Mouse (Mus musculus) large intestine, adult 2 months (tissue): ENCODE data around the gene Osbp2. TPM values are rescaled to one million over a fixed set of nuclear protein-coding genes. Genes with fewer than 3 reads are reported as not detected.

Experiments used
- DNase-seq: peaks from one replicate; pipeline ENCODE4 v3.0.0-alpha.2; 2012; ENCODE audit warnings: low read depth, low spot score
- whole genome bisulfite sequencing: fragments of 180-500 bp; shearing (Covaris S2); methylation state at CpG from one replicate; pipeline ENCODE4 v1.1.7; 2018; 5-methylcytosine and 5-hydroxymethylcytosine counted together
- polyA plus RNA-seq: library from polyadenylated mRNA; depleted of rRNA; stranded (reverse); fragments of >200 nt; gene quantifications from 2 replicates; pipeline ENCODE4 v1.2.3, GENCODE M21; 2012; rRNA removed

The Osbp2 gene
- polyA plus RNA-seq, 1 experiment: 0.68 TPM

DNA sequence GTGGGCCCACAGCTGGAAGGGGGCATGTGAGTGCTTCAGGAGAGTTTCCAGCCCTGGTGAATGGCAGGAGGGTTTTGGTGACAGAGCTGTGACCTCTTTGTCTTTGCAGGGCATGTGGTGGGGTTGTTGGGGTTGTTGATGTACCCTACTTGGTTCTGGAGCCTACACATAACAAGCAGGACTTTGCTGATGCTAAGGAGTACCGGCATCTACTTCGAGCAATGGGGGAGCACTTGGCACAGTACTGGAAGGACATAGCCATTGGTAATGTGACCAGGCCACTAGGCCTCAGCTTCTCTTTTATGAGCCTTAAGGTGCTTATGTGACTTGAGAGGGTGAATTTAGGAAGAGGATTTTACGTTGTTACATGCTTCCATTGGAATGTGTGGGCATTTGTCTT is 183.9 kb downstream of the Osbp2 start:
- DNase-seq: no peak
- WGBS: 97% methylated on average over 3 of the region's 3 CpGs

DNA sequence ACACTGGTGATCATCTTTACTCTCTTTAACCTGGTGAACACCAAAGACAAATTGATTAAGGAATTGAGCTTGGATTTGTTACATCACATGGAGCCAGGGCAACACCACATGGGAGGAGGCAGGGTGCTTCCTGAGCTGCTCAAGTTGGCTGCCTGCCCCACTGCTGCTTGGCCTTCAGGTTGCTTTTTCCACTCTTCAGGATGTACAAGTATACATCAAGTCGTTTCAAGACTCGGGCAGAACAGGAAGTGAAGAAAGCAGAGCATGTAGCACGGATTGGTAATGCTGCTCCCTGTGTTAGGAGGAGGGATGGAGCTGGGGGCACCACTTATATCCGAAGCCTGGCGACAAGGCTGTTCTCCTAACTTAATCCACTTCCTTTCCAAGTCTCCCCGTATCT is 186.5 kb downstream of the Osbp2 start:
- no peak for DNase-seq
- 72% methylated on average over 6 of the region's 6 CpGs for WGBS

DNA sequence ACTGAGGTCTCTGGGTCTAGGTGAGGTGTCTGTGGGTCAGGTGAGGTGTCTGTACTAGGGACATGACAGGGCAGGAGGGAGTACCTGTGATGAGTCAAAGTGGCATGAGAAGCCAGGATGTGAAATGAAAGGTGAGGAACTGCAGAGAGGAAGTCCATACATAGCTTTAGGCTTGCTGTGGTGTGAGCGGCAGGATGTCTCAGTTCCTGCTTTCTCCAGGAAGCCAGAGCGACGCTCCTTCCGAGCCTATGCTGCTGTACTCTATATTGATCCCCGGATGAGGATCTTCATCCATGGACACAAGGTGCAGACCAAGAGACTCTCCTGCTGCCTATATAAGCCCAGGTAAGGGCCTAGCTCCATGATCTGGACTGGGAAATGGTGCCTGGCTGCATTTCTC is 187.3 kb downstream of the Osbp2 start:
- WGBS: 91% methylated on average over 5 of the region's 5 CpGs
- no peak for DNase-seq

DNA sequence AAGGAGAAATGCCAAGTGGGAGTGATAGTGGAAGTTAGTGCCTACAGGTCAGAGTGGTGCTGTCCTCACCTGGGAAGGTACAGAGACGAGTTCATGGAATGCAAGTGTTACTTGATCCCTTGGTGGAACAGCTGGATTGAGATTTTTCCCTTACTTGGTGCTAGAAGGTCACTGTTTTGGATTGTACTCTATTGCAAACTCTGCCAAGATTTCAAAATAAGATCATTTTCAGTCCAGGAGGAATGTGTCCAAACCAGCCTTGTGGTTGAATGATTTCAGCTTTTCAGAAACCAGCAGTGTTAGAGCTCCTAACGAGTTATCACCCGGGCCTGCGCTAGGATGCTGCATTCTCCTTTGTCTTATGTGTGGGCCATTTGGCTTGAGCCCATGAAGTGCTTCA is 189.2 kb downstream of the Osbp2 start:
- 83% methylated on average over 4 of the region's 4 CpGs for WGBS
- no peak for DNase-seq

DNA sequence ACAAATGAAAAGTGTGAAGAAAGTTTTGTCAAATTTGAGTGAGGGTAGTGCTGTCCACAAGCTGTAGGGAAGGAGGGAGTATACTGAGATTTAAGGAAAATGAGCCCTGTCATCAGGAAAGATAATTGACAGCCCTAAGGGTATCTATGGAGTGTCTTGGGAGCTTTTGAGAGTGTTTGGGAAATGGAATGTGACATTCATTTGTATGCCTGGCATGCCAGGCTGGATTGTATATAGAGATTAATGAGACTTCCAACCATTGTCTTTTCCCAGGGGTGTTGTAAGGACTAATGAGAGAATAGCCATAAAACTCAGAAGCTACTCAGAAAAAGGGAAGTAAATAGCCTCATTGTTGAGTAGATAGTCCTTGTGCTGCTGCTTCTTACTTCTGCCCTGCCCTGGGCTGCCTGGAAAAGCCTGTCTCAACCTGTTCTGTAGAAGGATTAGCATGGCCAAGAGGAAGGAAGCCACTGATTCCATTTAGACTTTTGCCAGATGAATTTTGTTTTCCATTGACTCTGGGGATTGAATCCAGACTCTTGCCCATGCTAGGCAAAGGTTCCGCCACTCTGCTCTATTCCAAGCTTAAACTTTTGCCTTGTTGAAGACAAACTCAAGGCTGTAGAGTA is 192.6 kb downstream of the Osbp2 start:
- 100% methylated on average over 1 of the region's 1 CpGs for WGBS
- DNase-seq: no peak

DNA sequence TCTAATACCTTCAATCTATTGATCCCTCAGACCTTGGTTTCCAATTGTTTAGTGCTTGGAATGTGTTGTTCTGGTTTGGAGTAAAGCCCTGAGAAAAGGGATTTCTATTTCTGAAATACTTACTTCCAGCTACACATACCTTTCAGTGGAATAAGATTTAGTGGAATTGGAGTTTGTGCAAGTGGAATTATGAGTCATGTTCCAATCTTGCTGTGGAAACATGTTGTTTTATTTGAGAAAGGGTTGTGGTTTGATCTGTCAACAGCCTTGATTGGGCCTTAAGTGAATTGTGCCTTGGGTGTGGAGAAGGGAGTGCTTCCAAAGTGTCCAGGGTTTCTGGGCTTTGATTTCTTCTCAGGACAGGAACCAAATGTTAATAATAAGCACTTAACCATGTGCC is 193.9 kb downstream of the Osbp2 start:
- DNase-seq: no peak

DNA sequence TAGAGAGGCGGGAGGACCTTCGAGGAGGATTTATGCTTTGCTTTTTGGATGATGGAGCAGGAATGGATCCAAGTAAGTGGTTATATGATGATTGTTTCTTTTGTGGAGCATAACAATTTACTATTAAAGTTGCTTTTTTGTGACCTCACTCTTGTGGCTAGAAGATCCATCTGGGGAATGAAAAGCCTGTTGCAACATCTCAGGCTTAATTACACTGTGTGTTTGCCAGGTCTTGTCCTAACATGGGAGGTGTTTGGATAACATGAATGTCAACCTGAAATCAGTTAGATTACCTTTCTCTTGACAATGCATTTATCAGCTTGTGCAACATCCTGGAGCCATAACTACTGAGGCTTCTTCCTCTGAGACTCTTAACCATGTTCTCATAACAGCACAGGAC is 194.9 kb downstream of the Osbp2 start:
- DNase-seq: no peak
- WGBS: 63% methylated on average over 2 of the region's 2 CpGs

DNA sequence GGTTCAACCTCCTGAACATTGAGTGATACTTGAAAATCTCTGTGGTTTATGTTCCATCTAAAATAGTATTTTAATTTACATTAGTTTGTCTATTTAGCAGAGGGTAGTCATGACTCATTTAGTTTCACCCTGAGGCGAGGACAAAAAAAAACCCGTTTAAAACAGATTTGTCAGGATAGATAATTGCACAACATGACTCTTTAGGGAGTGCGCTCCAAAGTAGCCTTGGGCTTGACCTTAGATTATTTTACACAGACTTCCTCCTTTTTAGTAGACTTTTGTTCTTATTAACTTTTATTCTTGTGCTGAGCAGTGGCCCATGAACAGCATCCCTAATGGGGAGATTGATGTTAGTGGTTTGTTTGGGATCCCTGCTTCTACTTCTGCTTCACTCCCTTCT is 196.2 kb downstream of the Osbp2 start:
- 72% methylated on average over 3 of the region's 3 CpGs for WGBS

DNA sequence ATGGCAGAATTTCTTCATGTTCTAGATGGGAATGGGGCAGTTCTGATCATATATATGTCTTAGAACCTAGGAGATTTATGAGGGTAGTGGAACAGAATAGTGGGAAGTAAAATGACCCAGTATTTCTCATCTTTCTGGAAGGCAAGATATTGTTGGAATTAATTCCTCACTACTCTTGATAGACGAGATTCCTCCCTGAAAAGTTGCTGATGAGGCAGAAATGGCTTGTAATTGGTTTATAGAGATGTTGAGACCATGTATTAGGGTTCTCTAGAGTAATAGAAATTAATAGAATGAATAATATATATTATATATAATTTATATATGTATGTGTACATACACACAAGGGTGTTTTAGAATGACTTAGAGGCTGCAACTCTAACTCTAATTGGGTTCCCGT is 201.7 kb downstream of the Osbp2 start:
- no peak for DNase-seq
- 97% methylated on average over 2 of the region's 2 CpGs for WGBS

More for the DNA sequence above, 196.2 kb downstream of the Osbp2 start:
- no peak for DNase-seq

Other genes with a start within 250 kb of the Osbp2 start
- gene Morc2a, start 214.7 kb downstream of the Osbp2 start, polyA plus RNA-seq: 6.9 and 7.9 TPM in 2 replicates
- 0.33 and 0.58 TPM in 2 replicates for gene 4921536K21Rik, start 31.2 kb upstream of the Osbp2 start, polyA plus RNA-seq
- gene Dusp18, start 31.3 kb upstream of the Osbp2 start, polyA plus RNA-seq: 4.0 TPM in 2 replicates
- gene Slc35e4, start 50.8 kb upstream of the Osbp2 start, polyA plus RNA-seq: 3.0 and 3.5 TPM in 2 replicates
- 292 and 424 TPM in 2 replicates for gene Tcn2, start 68.3 kb upstream of the Osbp2 start, polyA plus RNA-seq
- gene Pes1, start 100.1 kb upstream of the Osbp2 start, polyA plus RNA-seq: 34.1 and 34.2 TPM in 2 replicates
- 0.23 TPM in 1 of 2 replicates, not detected in the other for gene 4930556J24Rik, start 112.9 kb upstream of the Osbp2 start, polyA plus RNA-seq
- 44.4 and 68.9 TPM in 2 replicates for gene Gal3st1, start 119.7 kb upstream of the Osbp2 start, polyA plus RNA-seq
- 0.05 TPM in 1 of 2 replicates, not detected in the other for gene Sec14l4, start 167.6 kb upstream of the Osbp2 start, polyA plus RNA-seq
- not detected in 2 replicates for gene Sec14l3, start 200.9 kb upstream of the Osbp2 start, polyA plus RNA-seq
- 18.0 and 26.5 TPM in 2 replicates for gene Mtfp1, start 231.5 kb upstream of the Osbp2 start, polyA plus RNA-seq